Mouse (Mus musculus): ENCODE data around the gene Fchsd2.

Gene Fchsd2

DNA sequence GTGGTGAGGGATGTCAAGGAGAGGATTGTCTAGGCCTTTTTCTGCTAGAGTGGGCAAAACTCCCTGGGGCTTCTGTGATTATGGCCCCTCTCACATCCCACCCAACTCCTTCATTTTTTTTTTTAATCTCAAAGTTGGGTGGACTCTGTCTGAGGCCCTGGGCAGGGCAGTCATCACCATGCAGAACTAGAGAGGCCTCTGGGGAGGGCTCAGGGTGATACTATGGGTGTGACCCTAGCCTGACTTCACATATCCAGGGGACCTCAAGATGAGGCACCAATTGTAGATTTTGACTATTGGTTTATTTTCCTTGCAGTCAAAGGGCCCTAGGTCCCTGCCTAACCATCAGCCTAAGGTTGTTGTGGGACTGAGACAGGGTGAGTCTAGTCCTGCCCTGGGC, 223.0 kb downstream of the Fchsd2 start:
- no peak for DNase-seq (ENCODE audit: low read depth, low spot score)

DNA sequence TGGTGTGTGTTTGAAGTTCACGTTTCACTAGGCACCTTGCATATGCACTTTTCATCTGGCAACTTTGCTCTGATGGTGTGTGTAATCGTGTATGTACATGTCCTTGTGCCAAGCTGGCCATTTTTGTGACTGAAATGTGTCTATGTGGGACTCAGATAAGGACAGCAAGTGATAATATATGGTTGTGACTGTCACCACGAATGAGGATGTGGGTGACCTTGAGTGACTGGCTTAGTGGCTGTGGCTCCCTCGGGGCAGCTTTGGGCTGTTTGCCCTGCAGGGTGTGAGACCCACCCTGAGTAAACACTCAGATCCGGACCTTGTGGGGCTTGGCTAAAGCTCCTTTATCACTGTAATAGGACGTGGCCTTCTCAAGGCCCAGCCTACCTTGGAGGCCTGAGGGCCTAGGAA, 223.9 kb downstream of the Fchsd2 start:
- no peak for DNase-seq (ENCODE audit: low read depth, low spot score)

DNA sequence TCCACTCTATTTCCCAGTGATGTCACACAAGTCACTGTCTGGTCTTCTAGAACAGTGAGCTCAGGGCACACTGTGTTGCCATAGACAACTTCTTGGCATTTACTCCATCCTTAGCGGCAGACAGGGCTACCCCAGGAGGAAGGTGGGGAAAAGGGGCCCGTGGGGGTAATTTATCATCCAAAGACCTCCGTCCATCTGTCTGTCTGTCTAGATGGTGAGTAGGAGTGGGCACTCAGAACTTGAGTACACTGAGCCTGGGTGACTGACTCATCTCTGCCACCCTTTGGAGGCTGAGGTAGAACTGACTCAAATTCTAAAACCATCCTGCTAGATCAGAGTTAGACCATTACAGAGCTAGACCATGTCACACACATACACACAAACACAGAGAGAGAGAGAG, 224.4 kb downstream of the Fchsd2 start, which contains the start of gene Stard10:
Gene Stard10 (plus strand): TSS at position 73 of the 400 bp plus-strand sequence.
- no peak for DNase-seq (ENCODE audit: low read depth, low spot score)

DNA sequence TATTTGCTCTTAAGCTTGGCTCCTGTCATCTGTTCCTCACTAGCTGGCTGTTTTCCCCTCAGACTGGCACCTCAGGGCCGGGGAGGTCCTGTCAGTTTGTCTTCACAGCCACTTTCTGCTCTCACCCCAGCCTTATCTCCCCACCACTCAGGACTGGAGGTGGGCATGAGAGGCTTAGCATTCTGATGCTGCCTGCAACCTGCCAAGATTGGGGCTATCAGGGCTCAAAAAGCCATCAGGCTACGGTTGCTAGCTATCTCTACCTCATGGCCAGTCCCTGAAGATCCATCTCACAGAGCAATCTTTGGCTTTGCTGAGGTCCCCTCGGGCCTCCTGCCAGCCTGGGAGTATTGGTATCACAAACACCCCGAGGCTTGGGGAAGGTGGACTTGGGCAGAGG, 226.2 kb downstream of the Fchsd2 start:
- no peak for DNase-seq (ENCODE audit: low read depth, low spot score)

- DNase-seq (ENCODE audit: low read depth, low spot score) = no peak
Measured at GRCm38 (mm10) chr7:101319796-101320195, 227.1 kb downstream of the Fchsd2 start.

GRCm38 (mm10) chr7:101320399-101321217, 227.9 kb downstream of the Fchsd2 start:
- DNase-seq (ENCODE audit: low read depth, low spot score) = no peak

GRCm38 (mm10) chr7:101321218-101321827, 228.7 kb downstream of the Fchsd2 start:
- peak; percentile 23 for DNase-seq (ENCODE audit: low read depth, low spot score)

DNA sequence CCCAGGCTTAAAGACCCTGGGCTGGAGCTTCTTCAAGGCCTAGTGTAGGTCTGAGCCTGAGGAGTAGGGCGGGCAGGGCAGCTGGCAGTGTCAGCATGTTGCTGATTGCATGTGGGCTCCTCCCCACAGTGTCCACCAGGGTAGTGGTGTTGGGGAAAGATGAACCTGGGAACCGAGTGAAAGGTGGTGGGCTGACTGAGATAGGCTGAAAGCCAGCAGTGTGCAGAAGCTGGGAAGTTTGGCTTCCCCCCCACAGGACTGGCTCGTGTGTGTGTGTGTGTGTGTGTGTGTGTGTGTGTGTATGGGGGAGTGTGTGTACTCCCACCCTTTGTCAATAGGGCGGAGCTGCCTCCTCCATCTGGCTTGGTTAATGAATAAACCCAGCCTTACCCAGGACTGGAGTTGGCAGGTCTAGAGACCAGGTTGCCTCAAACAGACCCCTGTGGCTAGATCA, 230.5 kb downstream of the Fchsd2 start:
- DNase-seq (ENCODE audit: low read depth, low spot score) = no peak

DNA sequence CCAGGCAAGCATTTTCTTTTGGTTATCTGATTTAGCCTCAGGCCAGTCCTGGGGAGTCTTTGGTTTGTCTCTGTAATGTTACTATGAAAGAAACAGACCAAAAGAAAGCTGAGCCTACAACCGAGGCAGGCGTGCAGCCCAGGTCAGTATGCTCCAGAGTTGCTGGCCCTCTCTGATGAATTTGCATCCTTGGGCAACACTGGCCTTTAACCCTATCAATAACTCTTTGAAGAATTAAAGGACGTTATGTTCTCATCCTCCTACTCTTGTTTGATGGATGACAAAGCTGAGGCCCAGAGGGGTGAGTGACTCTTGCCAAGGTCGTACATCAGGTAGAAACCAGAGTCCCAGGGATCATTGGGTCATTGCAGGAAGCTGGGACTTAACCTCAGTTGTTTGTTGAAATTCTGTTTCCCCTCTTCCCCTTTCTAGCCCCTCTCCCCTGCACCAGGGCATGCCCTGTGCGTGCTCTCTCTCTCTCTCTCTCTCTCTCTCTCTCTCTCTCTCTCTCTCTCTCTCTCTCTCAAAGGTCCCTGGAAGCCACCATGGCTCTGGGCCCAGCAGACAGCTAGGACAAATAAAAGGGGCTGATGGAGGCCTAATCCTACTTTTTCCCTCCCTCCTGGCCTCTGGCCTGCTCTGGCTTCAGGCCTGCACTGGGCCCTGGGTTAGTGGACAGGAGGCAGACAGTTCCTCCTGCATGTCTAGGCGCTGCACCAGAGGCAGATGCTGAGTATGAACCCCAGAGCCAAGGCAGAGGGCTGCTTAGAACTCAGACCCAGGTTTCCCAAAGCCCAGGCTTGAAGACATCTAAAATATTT, 231.7 kb downstream of the Fchsd2 start:
- no peak for DNase-seq (ENCODE audit: low read depth, low spot score)

DNA sequence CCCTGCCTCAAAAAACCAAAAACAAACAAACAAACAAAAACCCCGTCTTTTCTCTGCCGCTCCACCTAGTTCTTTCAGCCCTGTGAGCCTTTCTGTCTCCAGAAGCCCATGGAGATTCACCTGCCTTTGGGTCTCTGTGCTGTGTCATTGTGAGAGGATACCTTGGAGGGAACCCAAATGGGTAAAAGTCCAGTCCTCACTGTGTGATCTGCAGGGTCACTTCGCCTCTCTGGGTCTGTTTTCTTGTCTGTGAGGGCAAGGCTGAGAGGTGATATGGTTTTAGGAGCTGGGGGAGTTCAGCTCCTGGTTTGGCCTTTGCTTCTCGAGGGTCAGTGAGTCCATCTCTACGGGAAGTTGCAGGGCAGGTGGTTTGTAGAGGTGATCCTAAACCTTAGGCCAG, 233.3 kb downstream of the Fchsd2 start:
- DNase-seq (ENCODE audit: low read depth, low spot score) = no peak

DNA sequence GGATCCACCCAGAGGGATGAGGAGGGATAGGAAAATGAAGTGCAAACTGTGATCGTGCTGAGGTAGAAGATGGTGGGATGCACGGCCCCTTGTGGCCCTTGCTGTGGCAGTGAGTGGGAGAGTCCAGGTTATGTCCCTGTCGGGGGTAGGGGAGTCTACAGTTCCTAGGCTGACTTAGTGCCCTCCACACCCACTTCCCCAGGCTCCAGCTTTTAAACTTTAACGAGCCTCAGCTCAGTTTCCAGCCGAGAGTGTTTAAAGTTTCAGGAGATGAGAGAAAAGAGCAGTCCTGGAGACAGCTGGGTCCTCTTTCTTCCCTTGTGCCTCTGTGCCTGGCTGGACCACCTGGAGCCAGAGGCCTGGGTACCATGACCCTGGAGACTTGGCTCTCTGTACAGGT, 234.6 kb downstream of the Fchsd2 start:
- DNase-seq (ENCODE audit: low read depth, low spot score) = no peak

- no peak for DNase-seq (ENCODE audit: low read depth, low spot score)
Measured at GRCm38 (mm10) chr7:101327786-101328185, 235.1 kb downstream of the Fchsd2 start.

GRCm38 (mm10) chr7:101328621-101329158, 236.0 kb downstream of the Fchsd2 start:
- DNase-seq (ENCODE audit: low read depth, low spot score) = no peak

GRCm38 (mm10) chr7:101329606-101330005, 236.9 kb downstream of the Fchsd2 start:
- DNase-seq (ENCODE audit: low read depth, low spot score) = no peak

- no peak for DNase-seq (ENCODE audit: low read depth, low spot score)
Measured at GRCm38 (mm10) chr7:101330074-101330840, 237.6 kb downstream of the Fchsd2 start.

DNA sequence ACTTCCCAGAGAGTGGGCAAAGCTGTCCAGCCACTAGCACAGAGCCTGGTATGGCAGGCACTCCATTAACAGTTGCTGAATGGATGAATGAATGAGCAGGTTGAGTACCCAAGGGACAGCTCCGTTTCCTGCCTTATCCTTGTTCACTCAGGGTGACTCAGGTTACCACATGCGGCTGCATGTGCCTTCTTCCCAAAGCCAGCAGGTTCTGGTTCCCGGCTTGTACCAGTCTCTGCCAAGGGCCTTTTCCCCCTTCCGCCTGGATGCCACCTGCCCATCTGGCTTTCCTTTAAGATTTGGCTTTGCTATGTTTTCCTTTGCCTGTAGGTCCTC, 238.1 kb downstream of the Fchsd2 start:
- DNase-seq (ENCODE audit: low read depth, low spot score) = no peak

DNA sequence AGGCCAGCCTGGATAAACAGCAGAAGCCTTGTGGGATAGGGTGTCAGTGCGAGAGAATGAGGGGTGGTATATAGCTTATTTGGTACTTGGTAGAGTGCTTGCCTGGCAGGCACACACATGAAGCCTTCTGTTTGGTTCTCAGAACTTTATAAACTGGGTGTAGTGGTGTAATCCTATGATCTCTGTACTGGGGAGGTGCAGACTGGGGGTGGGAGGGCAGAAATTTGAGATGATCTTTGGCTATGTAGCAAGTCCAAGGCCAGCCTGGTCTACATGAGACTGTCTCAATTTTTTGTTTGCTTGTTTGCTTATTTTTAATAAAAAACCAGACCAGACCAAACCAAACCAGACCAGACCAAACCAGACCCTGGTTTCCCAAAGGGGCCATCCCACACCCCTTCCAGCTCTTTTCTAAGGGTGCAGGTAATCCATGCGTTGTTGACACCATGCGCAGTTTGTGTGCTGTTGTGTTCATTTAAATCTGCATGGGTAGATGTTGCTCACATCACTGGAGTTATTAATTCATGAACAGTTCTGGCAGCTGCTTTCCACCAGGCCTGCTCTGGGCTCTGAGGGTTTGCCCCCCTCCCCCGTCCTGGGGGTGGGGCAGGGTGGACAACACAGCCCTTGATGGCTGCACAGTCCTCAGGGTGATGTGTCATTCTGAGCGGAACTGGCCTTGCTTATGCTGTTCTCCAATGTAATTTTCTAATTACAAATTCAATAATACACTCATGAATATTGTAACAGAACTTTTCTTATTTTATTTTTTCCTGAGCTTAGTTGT, 239.6 kb downstream of the Fchsd2 start:
- DNase-seq (ENCODE audit: low read depth, low spot score) = no peak

Data from ES-CJ7 (cell line).